Mouse (Mus musculus): ENCODE measurements around the gene Hipk3. TPM values are rescaled to one million over a fixed set of nuclear protein-coding genes. Genes with fewer than 3 reads are reported as not detected.

The Hipk3 gene
- total RNA-seq (2014; rRNA removed; ENCODE audit: low replicate concordance): 209 and 213 TPM in 2 replicates
- 26.3 and 29.7 TPM in 2 replicates for polyA plus RNA-seq (2015; fragmentation: Nextera tagmentation; extraction: Ambion mirVana)

DNA sequence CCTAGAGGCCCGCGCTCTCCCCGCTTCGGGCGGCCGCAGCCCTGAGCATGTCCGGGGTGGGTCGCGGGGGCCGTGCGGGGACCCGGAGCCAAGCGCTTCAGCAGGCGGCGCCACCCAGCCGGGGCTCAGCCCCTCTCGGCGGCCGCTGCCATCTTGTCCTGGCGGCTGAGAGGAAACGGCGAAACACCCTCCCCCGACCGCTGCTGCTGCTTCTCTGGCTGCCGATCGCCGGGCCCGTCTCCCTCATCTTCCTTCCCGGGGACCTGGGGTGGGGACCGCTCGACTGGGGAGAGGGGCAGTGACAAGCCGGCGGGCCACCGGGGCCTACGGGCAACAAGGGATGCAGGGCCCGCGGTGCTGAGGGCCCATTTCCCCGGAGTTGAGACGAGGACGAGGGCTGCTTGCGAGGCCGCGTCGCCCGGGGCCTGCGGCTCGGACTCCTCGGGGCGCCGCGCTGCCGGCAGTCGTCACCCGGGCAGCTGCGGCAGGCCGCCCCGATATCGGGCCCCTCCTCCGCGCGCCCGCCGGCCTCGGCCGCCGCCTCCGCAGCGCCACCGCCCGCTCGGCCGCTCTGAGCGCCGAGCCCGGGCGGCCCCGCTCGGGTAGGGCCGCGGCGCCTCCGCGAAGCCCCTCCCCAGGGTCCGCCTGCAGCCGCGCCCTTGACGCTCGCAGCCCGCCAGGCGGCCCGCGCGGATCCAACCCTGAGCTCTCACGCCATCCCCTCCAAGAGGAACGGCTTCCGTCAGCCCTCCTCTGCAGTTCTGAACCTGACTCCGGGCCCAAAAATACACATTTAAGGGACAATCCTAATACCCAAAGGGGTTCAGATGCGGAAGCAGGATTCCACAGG lies at the start of gene Hipk3:
Hipk3 (minus strand) TSS at position 496 of the 850 bp plus-strand sequence.
- Histone ChIP-seq H3K27ac (ENCODE audit: low read depth) (peak within 1 kb of the TSS; percentile 100), H3K4me2 (ENCODE audit: low read depth, low read length) (peak within 1 kb of the TSS; percentile 72), H3K9me3 (replicated peaks; ENCODE audit: control insufficient read depth, low read length) (no peaks in the 10 kb centered on the region), H3K4me1 (ENCODE audit: control insufficient read depth, insufficient read depth) (peaks cover 25% of the 10 kb centered on the region), H3K9ac (replicated peaks; ENCODE audit: low read depth, low read length) (peak within 1 kb of the TSS; percentile 100), H3K36me3 (replicated peaks; ENCODE audit: control insufficient read depth, insufficient read depth, low read length) (no peaks in the 10 kb centered on the region), H3K4me3 (ENCODE audit: low read depth, low read length) (peak within 1 kb of the TSS; percentile 99), H3K27me3 (ENCODE audit: control insufficient read depth, insufficient read depth, low read length) (no peaks in the 10 kb centered on the region)
- WGBS: under 1% methylated on average over 80 of the region's 98 CpGs
- TF ChIP-seq CTCF (IDR thresholded peaks at IDR 0.05; ENCODE audit: low read depth) (peak; percentile 38), EP300 (IDR thresholded peaks at IDR 0.05; ENCODE audit: low read depth) (no peak)
- ATAC-seq (ENCODE audit: insufficient read depth, low read depth): peak; percentile 87
- DNase-seq (ENCODE audit: low spot score): peak; percentile 89

DNA sequence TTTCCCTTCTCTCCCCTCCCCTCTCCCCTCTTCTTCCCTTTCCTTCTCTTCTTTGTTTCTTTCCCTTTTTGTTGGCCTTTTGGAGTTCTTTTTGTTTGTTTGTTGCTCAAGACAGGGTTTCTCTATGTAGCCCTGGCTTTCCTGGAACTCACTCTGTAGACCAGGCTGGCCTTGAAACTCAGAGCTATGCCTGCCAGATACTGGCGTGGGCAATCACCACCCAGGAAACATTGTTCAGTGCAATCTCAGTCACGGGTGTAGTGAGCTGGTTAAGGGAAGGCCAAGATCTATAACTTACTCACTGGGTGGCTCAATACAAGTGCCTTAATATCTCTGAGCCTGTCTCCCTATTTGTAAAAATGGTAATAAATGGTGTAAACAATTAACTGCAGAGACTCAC lies 46.0 kb upstream of the Hipk3 start:
- H3K4me1 ChIP-seq (ENCODE audit: control insufficient read depth, insufficient read depth): no peaks in the 10 kb centered on the region
- H3K4me2 ChIP-seq (ENCODE audit: low read depth, low read length): no peak overlapping the region
- TF ChIP-seq EP300 (IDR thresholded peaks at IDR 0.05; ENCODE audit: low read depth) (no peak), CTCF (IDR thresholded peaks at IDR 0.05; ENCODE audit: low read depth) (no peak)
- no peaks in the 10 kb centered on the region for H3K36me3 ChIP-seq (replicated peaks; ENCODE audit: control insufficient read depth, insufficient read depth, low read length)
- no peaks in the 10 kb centered on the region for H3K27me3 ChIP-seq (ENCODE audit: control insufficient read depth, insufficient read depth, low read length)
- no peak overlapping the region for H3K27ac ChIP-seq (ENCODE audit: low read depth)
- H3K4me3 ChIP-seq (ENCODE audit: low read depth, low read length): no peak overlapping the region
- no peaks in the 10 kb centered on the region; the same call in 1 of the 2 replicates for H3K9me3 ChIP-seq (replicated peaks; ENCODE audit: control insufficient read depth, low read length)
- DNase-seq (ENCODE audit: low spot score): no peak
- 51% methylated on average over 2 of the region's 2 CpGs for WGBS
- H3K9ac ChIP-seq (replicated peaks; ENCODE audit: low read depth, low read length): no peak overlapping the region
- no peak for ATAC-seq (ENCODE audit: insufficient read depth, low read depth)

DNA sequence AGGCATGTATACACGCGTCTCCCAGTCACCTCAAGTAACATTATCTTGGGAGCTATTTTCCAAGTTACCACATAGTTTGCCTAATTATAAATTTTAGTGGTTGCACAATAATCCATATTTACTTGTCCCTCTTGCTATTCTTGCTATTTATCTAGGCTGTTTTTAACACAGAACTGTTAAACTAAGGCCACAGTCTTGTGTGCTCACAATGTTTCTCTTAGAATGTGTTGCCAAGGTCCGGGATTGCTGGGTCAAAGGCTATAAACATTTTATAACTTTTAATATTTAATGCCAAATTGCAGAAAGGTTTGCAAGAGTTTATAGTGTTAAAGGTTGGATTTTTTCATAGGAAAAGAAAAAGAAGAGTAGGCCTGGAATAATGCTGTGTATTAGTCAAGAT lies 40.5 kb upstream of the Hipk3 start:
- H3K27me3 ChIP-seq (ENCODE audit: control insufficient read depth, insufficient read depth, low read length): no peaks in the 10 kb centered on the region
- WGBS: 91% methylated on average over 3 of the region's 3 CpGs
- no peaks in the 10 kb centered on the region for H3K4me1 ChIP-seq (ENCODE audit: control insufficient read depth, insufficient read depth)
- H3K9ac ChIP-seq (replicated peaks; ENCODE audit: low read depth, low read length): no peak overlapping the region
- no peaks in the 10 kb centered on the region for H3K9me3 ChIP-seq (replicated peaks; ENCODE audit: control insufficient read depth, low read length)
- ATAC-seq (ENCODE audit: insufficient read depth, low read depth) (no peak), DNase-seq (ENCODE audit: low spot score) (no peak)
- no peak overlapping the region for H3K4me3 ChIP-seq (ENCODE audit: low read depth, low read length)
- no peaks in the 10 kb centered on the region for H3K36me3 ChIP-seq (replicated peaks; ENCODE audit: control insufficient read depth, insufficient read depth, low read length)
- H3K4me2 ChIP-seq (ENCODE audit: low read depth, low read length): no peak overlapping the region
- no peak overlapping the region for H3K27ac ChIP-seq (ENCODE audit: low read depth)
- TF ChIP-seq EP300 (IDR thresholded peaks at IDR 0.05; ENCODE audit: low read depth) (no peak), CTCF (IDR thresholded peaks at IDR 0.05; ENCODE audit: low read depth) (no peak)

DNA sequence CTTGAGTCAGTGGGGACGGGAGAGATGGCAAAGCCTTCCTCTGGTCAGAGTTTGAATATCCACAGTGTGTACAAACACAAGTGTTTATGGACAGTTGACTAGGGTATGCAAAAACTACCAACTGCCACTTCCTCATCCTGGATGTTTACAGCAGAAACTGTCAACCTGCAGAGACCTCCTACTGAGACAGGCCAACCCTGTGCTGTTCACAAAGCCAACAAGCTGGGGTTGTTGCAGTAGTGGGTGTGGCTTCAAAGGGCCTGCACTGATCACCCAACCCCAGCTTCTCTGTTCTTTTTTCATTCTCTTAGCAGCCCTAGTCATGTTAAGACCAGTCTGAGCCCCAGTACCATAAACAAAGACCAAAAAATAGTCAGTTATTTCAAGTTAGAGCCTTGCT lies 38.3 kb upstream of the Hipk3 start:
- DNase-seq (ENCODE audit: low spot score) (no peak), ATAC-seq (ENCODE audit: insufficient read depth, low read depth) (no peak)
- Histone ChIP-seq H3K36me3 (replicated peaks; ENCODE audit: control insufficient read depth, insufficient read depth, low read length) (no peaks in the 10 kb centered on the region), H3K4me1 (ENCODE audit: control insufficient read depth, insufficient read depth) (no peaks in the 10 kb centered on the region), H3K9ac (replicated peaks; ENCODE audit: low read depth, low read length) (no peak overlapping the region), H3K27ac (ENCODE audit: low read depth) (no peak overlapping the region), H3K4me2 (ENCODE audit: low read depth, low read length) (no peak overlapping the region), H3K27me3 (ENCODE audit: control insufficient read depth, insufficient read depth, low read length) (no peaks in the 10 kb centered on the region), H3K4me3 (ENCODE audit: low read depth, low read length) (no peak overlapping the region), H3K9me3 (replicated peaks; ENCODE audit: control insufficient read depth, low read length) (no peaks in the 10 kb centered on the region)
- TF ChIP-seq EP300 (IDR thresholded peaks at IDR 0.05; ENCODE audit: low read depth) (no peak), CTCF (IDR thresholded peaks at IDR 0.05; ENCODE audit: low read depth) (no peak)
- WGBS: 85% methylated on average over 1 of the region's 1 CpGs

DNA sequence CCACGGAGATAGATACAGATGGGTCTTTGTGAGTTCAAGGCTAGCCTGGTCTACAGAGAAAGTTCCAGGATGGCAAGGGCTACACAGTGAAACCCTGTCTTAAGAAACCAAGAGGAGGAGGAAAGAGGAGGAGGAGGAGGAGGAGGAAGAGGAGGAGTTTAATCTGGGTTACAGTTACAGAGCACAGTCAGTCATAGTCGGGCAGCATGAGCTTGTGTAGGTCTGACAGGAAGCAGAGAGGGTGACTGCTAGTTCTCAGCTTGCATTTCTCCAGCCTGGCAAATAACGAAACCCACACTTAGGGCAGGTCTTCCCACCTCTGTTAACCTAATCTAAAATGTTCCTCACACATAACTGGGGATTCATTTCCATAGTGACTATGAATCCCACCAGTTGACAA lies 32.3 kb upstream of the Hipk3 start:
- no peaks in the 10 kb centered on the region for H3K27me3 ChIP-seq (ENCODE audit: control insufficient read depth, insufficient read depth, low read length)
- DNase-seq (ENCODE audit: low spot score): no peak
- no peak overlapping the region for H3K9ac ChIP-seq (replicated peaks; ENCODE audit: low read depth, low read length)
- H3K36me3 ChIP-seq (replicated peaks; ENCODE audit: control insufficient read depth, insufficient read depth, low read length): no peaks in the 10 kb centered on the region
- no peaks in the 10 kb centered on the region for H3K9me3 ChIP-seq (replicated peaks; ENCODE audit: control insufficient read depth, low read length)
- ATAC-seq (ENCODE audit: insufficient read depth, low read depth): no peak
- no peak overlapping the region for H3K27ac ChIP-seq (ENCODE audit: low read depth)
- H3K4me1 ChIP-seq (ENCODE audit: control insufficient read depth, insufficient read depth): peaks cover 12% of the 10 kb centered on the region; the same call in 1 of the 2 replicates
- H3K4me3 ChIP-seq (ENCODE audit: low read depth, low read length): no peak overlapping the region
- no peak overlapping the region for H3K4me2 ChIP-seq (ENCODE audit: low read depth, low read length)
- WGBS: 48% methylated on average over 3 of the region's 3 CpGs
- TF ChIP-seq CTCF (IDR thresholded peaks at IDR 0.05; ENCODE audit: low read depth) (no peak), EP300 (IDR thresholded peaks at IDR 0.05; ENCODE audit: low read depth) (no peak)

Measured in heart, postnatal 0 days (tissue).